Mouse (Mus musculus): ENCODE data around the gene Bmt2.

The Bmt2 gene

DNA sequence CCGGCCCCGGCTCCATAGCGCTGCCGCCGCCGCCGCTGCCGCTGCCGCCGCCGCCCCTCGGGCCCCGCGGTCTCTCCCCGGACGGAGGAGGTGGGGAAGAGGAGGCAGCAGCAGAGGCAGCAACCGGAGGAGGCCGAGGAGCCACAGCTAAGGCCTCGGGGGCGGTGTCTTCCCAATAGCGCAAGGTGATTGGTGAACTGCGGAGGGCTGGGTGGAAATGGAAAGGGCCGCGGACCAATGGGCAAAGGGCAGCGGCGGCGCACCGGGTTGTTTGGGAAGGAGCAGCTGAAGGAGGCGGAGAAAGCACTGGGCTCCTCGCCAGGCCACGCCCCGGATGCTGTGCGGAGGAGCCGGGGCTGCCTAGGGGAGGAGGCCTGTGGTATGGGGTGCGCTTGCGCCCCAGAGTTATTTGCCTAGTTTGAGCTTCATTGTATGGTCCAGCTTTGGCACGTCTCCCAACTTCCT is at the start of gene Bmt2:
Gene Bmt2, minus strand, starts transcription at position 149 of the 465 bp plus-strand sequence.
- peak; percentile 96 to 99 for DNase-seq (ENCODE audit: low spot score in 2 of 2)

DNA sequence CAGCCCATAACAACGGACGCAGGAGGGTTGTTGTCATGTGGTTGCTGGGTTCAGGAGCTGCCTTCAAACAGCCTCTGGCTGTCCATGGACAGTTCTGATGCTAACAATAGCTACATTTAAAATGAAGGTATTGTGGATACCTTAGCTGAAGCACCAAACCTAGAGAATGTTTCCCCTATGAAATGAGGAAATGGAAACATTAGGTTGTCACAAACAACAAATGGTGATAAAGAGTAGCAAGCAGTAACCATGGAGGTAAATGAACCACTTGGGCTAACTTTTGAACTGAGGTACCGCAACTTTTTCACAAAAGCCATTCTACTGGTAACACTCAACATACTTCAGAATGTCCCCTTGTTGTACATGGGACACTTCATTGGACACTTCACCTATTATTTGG is 44.4 kb upstream of the Bmt2 start:
- no peak for DNase-seq (ENCODE audit: low spot score in 2 of 2)

DNA sequence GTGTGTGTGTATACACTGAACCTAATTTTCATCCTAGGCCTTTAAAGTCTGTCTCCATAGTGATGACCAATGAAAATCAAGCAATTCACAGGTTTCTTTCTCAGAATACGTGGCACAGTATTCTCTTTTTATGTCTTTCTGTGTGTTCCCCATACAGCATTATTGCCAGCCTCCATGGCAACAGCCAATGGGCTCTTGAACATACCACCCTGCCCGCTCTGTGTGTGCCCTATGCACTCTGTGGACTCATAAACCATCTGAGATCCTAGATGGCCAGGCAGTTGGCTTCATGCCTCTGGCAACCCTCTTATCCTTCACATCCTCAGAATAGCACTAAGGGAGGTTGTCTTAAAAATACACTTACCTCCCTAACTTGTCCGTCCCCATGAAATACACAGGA is 37.1 kb upstream of the Bmt2 start:
- no peak for DNase-seq (ENCODE audit: low spot score in 2 of 2)

DNA sequence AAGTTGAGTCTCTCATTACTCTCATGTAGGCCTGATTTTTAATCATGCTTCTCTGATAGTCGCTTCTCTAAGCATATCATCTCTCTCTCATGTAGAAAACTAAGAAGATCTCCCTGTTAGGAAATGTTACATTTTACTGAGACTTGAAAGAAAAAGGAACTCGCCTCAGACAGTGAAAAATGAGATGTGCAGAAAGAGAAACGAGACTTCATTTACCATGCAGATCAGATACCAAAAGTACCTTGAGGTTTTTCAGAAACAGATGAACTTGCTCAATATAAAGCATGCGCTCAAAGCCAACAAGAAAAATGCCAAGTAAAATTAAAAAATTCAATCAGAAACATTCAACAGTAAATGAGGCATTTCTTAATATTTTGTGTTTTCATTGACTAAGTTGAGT is 19.1 kb upstream of the Bmt2 start:
- DNase-seq (ENCODE audit: low spot score in 2 of 2) = no peak

DNA sequence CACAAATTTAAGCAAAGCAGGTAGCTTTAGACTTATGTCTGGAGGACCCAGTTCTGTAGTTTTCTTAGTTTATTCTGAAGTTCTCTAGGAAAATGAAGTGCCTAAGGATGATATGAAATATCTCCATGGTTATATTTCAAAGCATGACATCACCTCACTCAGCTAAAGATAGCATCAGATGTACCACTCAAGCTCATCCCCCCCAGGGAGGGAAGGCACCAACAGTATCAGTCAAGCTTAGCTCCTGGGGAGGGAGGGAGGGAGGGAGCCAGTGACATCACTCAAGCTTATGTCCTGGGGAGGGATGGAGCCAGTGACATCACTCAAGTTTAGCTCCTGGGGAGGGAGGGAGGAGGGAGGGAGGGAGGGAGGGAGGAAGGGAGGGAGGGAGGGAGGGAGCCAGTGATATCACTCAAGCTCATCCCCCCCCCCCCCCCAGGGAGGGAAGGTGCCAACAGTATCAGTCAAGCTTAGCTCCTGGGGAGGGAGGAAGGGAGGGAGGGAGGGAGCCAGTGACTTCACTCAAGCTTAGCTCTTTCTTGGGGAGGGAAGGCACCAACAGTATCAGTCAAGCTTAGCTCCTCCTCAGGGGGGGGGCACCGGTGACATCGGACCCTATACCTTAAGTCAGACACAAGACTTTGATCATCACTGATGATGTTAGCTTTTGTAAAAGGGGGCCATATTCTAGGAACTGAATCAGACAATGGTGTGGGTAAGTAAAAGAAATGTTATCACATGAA is 17.5 kb upstream of the Bmt2 start:
- no peak for DNase-seq (ENCODE audit: low spot score in 2 of 2)

DNA sequence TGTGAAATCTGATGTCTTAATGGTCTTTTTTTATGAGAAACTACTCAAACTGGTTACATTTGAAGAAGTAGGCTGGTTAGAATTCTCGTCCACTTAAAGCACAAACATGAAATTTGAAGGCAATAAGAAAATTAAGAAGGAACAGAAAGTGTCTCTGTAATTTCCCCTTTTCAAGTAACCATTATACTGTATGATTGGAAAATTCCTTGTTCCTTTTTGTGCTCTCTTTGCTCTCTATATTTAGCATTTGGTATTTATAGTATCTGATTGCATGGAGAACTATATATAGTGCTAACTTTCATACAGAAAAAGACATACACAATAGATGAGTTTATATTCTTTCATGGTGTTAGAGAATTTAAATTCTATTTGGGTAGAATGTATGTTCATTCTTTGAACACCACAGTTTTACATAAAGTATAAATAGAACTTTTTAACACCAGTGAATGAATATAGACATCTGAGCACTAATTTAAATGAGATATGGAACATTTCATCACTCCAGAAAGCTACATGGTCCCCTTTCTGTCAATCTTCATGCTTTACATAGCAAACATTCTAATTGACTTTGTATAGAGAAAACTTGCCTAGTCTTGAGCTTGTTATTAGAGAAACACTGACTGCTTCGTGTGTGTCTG is 14.0 kb upstream of the Bmt2 start:
- DNase-seq (ENCODE audit: low spot score in 2 of 2) = no peak

DNA sequence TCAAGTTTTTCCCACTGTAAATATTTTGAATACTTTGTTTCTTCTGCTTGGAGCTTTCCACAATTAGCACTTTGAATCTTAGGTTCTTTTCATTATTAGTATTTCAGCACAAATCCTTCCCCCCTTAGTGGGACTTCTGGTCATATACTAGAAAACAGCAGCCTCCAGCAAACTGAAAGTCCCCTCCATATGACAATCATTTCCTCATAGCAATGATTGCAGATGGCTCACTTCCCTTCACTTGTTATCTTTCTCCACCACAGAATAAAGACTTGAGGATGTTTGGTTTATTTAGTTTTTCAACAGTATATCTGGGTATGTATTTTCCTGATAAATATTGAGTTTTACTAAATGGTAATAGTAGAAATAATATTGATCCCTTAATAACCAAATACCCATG is 12.6 kb upstream of the Bmt2 start:
- no peak for DNase-seq (ENCODE audit: low spot score in 2 of 2)

DNA sequence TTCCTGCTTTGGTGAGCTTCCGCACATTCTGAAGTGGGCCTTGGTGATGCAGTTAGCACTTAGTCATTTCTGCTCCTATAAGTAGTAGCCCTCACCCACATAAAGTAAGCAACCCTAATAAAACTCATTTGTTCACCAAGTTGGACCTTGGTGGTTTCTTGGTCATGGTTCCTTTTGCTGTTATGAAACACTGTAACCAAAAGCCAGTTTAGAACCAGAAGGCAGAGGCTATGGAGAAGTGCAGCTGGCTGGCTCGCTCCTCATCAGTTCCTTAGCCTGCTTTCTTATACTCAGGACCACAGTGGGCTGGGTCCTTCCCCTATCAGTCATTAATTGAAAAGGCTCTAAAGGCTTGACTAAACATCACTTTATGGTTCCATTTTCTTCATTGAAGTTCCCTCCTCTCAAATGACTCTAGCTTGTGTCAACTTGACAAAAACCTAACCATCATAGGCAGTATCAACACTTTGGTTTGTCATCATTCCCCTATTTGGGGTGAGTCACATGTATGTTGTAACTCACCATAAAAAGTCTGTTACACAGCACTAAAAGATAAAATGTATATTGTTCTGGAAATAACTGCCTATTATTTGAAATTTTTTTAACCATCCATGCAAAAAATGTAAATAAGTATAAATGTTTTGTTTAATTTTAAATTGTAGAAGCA is 6.3 kb upstream of the Bmt2 start:
- DNase-seq (ENCODE audit: low spot score in 2 of 2) = no peak

DNA sequence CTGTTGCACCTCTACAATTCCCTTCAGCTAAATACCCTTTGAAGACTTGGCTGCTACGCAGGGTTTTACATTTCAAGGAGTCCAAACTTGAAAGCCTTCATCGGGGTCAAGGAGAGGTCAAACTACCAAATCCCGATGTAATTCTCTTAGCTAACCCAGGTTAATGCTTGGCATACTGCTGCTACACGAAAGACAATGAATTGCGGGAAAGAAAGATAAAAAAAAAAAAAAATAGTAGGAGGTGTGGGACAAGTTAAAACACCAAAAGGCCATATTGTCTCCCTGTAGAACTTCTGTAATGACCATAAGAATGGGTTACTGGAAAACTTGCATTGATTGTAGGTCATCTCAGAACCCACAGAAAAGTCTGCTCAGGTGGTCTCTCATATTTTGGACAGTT is 583 bp upstream of the Bmt2 start:
- no peak for DNase-seq (ENCODE audit: low spot score in 2 of 2)

DNA sequence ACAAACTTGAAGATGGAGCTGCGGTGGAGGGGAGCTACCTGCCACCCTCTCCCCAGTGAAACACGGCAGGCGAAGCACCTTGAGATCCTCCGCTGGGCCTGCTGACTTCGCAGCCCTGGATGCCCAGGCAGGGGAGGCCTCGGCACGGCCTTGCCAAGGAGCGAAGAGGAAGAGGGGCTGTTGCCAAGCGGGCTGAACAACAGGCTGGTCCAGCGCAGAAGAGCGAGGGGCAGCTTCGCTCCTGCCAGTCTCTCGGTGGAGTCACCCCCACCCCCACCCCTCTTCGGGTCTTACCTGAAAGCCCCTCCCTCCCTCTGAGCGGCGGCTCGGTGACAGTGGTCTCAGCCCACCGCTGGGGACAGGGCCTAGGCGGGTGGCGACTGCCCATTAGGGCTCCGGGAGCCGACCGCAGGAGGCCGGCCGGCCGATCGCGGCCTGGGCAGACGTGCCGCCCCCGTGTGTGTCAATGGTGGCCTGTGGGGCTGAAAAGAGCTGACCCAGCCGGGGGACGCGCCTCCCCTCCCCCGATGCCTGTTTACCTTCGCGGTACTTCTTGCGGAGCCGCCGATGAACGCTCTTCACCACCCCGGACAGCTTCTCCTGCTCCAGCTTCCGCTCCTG is 515 bp downstream of the Bmt2 start:
- peak; percentile 43 to 52 for DNase-seq (ENCODE audit: low spot score in 2 of 2)

DNA sequence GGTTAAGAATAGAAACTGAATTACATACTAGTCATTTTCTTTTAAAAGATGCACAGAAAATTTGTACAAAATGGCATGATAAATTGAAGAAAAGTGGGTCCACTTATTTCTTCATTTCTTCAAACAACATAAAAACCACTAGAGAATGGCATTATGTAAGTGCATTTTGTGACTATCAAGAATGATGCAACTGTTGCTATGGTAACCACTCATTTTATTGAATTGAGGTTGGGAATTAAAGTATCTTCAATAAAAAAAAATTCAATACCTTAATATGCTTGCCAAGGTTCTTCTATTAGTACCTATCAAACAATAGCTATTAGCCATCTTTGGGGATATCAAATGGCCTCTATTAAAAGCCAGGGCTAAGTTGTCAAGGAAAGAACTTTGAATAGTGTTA is 1.6 kb downstream of the Bmt2 start:
- no peak for DNase-seq (ENCODE audit: low spot score in 2 of 2)

DNA sequence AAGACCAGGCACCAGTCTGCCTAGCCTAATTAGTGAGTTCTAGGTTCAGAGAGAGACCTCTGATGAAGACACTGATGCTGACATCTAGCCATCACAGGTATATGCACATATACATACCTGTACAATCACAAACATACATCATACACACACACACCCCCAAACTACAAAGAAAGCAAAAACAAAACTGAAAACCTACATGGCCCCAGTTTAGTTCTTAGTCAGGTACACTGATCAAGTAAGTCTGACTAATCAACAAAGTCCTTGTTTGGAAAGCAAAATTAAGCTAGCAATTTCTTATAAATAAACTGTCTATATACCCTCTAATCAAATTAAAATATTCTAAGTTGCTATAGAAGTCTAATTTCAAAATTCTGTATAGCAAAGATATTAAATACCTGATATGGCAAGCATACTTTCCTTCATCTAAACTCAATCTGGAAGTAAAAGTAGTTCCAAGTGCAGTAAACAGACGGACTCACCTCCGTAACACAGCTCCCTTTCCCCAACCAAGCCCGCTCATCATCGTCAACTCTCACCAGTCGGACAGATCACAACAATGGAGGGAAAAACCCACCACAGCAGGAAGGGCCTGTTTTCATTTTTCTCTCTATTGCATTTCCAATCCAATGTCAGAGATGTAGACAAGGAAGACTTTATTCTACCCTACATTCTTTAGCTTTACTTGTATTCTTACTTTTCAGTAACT is 3.0 kb downstream of the Bmt2 start:
- DNase-seq (ENCODE audit: low spot score in 2 of 2) = no peak

DNA sequence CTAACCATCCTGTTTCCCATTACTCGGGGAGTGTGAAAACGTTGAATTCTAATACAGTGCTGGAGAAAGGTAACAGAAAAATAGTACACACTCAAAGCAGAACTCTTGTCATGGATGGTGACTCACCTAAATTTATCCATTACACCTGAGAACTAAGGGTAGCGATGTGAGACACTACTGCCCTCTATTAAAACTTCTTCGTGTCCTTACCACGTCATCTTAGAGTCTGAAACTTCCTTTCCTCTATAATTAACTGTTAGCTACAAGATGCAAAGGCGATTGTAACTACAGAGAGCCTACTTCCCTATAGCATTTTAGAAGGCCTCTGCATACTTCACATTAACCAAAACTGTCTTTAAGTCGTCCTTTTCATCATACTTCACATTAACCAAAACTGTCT is 12.1 kb downstream of the Bmt2 start:
- DNase-seq (ENCODE audit: low spot score in 2 of 2) = no peak

DNA sequence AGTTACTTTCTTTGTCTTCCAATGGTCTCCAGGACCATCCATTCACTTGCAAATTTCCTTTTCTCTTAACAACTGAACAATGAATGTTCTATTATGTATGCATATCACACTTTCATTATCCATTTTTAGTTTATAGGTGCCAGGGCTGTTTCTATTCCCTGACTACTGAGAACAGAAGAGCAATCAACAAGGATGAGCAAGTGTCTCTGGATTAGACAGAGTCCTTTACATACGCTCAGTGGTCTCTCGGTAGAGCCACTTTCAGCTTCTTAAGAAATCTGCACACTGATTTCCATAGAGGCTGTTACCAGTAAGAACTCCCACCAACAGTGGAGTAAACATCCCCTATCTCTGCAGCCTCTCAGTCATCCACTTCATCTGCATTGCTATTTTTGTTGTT is 19.8 kb downstream of the Bmt2 start:
- no peak for DNase-seq (ENCODE audit: low spot score in 2 of 2)

DNA sequence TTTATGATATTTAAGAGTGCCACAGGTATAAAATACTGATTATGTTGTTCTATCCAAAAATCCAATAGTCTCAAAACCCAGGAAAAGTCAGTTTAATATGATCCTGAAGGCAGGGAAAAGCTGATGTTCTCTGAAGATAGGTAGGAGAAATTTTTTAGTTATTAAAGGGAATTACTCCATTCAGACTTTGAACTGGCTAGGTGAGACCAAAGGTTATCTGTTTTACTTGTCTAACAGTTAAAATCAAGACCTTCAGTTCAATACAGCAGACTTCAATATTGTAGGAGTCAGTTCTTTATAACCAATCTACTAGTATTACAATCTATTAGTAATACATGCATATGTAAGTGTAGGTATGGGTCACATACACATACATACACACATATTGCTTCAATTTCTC is 23.7 kb downstream of the Bmt2 start:
- DNase-seq (ENCODE audit: low spot score in 2 of 2) = no peak

DNA sequence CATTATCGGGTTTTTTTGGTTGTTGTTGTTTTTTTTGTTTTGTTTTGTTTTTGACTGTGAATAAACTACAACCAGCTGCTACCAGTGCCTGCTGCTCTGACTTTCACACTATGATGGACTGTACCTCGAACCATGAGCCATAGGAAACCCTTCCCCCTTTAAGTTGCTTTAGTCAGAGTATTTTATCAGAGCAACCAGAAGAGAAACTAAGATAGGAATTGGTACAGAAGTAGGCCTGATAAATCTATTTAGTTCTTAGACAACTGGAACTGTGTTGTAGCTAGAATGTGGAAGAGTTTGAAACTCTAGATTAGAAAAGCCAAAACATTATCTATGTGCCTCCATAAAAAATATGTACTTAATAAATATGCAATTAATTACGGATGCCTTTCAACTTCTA is 25.5 kb downstream of the Bmt2 start:
- DNase-seq (ENCODE audit: low spot score in 2 of 2) = no peak

DNA sequence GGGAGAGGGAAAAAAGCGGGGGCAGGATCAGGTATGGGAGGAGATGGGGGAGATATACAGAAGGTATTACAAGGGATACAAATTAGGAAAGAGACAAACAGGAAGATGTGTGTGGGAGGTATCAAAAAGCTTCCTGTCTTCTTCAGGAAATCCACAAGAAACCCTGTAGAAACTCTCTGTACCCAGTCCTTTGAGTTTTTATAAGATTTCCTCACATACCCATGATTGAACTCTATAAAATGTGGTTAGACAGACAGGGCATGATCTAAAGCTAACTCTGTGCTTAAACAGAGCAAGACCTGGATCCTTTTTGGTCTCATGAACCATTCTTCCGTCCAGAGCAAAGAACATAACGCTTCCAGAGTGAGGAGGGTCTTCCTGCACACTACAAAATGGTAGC is 26.9 kb downstream of the Bmt2 start:
- no peak for DNase-seq (ENCODE audit: low spot score in 2 of 2)

DNA sequence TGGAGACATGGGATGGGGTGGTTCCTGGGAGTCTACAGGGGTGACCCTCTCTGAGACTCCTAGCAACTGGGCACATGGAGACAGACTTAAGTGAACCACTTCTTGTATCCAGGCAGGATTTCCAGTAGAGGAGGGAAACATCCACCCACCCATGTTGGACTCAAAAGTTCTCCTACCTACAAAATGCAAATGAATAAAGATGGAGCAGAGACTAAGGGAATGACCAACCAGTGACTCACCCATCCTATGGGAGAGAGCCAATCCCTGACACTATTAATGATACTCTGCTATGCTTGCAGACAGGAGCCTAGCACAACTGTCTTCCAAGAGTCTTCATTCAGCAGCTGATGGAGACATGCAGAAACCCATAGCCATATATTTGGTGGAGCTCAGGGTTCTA is 29.5 kb downstream of the Bmt2 start:
- no peak for DNase-seq (ENCODE audit: low spot score in 2 of 2)

DNA sequence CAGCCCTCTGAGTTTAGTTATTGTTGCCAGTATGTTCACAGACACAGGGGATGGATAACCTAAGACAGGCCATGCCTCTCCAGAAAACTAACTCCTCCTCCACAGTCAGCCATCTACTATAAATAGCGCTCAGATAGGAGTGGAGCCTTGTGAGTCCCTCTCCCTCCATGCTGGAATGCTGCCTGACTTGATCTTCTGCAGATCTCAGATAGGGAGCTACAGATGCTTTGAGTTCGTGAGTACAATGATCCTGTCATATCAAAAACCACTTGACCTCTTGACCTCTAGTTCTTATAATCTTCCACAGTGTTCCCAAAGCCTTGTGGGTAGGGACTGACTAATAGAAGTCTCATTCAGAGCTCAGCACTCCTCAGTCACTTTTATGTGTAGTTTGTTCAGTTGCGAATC is 41.2 kb downstream of the Bmt2 start:
- DNase-seq (ENCODE audit: low spot score in 2 of 2) = no peak

DNA sequence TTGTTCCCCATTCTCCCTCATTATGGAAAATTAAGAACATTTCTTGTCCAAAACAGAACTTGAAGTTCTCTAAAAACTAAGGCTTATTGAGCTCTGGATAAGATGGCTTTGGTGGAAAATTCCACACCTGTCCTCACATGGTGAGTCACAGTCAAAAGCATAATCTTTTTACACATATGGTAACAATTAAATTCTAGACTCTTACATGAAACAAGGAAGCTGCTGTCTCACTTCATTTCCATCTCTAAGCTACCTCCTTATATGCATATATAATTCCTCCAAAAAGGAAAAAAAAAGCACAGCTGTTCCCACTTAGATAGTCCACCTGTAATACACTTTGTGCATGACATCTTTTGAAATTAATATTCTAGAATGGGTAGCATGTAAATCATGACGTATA is 45.2 kb downstream of the Bmt2 start:
- no peak for DNase-seq (ENCODE audit: low spot score in 2 of 2)

DNA sequence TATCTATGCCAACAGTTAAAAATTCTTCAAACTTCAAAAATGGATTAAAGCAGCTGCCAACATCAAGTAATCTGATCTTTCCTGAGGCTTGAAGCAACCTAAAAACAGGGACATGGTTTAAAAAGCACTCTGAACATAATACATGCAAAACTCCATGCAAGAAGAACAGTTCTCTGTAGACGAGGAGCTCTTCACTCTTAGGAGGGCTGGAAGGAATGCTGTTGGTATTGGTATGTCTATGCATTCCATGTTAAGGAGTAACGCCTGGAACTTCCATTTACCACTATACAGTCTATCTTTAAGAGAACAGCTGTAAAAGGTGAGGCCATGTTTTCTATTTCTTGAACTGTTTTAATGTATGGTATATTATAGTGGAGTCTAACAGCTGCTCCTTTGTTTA is 47.2 kb downstream of the Bmt2 start:
- DNase-seq (ENCODE audit: low spot score in 2 of 2) = no peak

DNA sequence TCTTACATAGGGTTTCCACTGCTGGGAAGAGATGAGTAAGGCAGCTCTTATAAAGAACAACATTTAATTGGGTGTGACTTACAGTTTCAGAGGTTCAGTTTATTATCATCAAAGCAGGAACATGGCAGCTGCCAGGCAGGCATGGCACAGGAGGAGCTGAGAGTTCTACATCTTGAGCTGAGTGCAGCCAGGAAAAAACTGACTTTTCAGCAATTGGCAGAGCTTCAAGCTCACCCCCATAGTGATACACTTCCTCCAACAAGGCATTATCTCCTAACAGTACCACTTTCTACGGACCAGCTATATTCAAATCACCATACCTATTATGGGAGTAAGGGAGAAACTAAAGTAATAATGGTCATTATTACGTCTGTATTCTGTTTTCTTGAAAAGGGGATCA is 58.1 kb downstream of the Bmt2 start:
- DNase-seq (ENCODE audit: low spot score in 2 of 2) = no peak

All from frontal cortex, postnatal 10 days (tissue).